Mouse (Mus musculus): ENCODE data around the gene Emb. TPM values are rescaled to one million over a fixed set of nuclear protein-coding genes. Genes with fewer than 3 reads are reported as not detected.
A peak's percentile ranks its signal among the peaks of the same experiment; 100 is the strongest.

Gene Emb
- polyA plus RNA-seq, 1 experiment, result not detected

- WGBS, result 78% methylated on average over 11 of the region's 11 CpGs
- TF ChIP-seq POLR2A (IDR thresholded peaks at IDR 0.05; ENCODE audit: insufficient read depth, low read depth, low read length), result no peak
- no peak for TF ChIP-seq CTCF (IDR thresholded peaks at IDR 0.05; ENCODE audit: insufficient read depth, low read depth, low read length)
- Histone ChIP-seq H3K27ac (ENCODE audit: insufficient read depth, low read depth, low read length) (no peak overlapping the region), H3K4me3 (ENCODE audit: insufficient read depth, low read depth, low read length) (no peak overlapping the region), H3K4me1 (ENCODE audit: control insufficient read depth, insufficient read depth, low read length) (peaks cover 2% of the 10 kb centered on the region; the same call in 1 of the 2 replicates)
Measured at GRCm38 (mm10) chr13:117217621-117218020, 9.3 kb downstream of the Emb start.

- peaks cover 2% of the 10 kb centered on the region; the same call in 1 of the 2 replicates for H3K4me1 ChIP-seq (ENCODE audit: control insufficient read depth, insufficient read depth, low read length)
- no peak for TF ChIP-seq POLR2A (IDR thresholded peaks at IDR 0.05; ENCODE audit: insufficient read depth, low read depth, low read length)
- TF ChIP-seq CTCF (IDR thresholded peaks at IDR 0.05; ENCODE audit: insufficient read depth, low read depth, low read length), result no peak
- 92% methylated on average over 2 of the region's 2 CpGs for WGBS
- no peak overlapping the region for H3K27ac ChIP-seq (ENCODE audit: insufficient read depth, low read depth, low read length)
- H3K4me3 ChIP-seq (ENCODE audit: insufficient read depth, low read depth, low read length), result no peak overlapping the region
Measured at GRCm38 (mm10) chr13:117218092-117218491, 9.8 kb downstream of the Emb start.

GRCm38 (mm10) chr13:117219871-117220500 lies 11.7 kb downstream of the Emb start:
- WGBS, result 26% methylated on average over 16 of the region's 16 CpGs
- no peak overlapping the region for H3K27ac ChIP-seq (ENCODE audit: insufficient read depth, low read depth, low read length)

GRCm38 (mm10) chr13:117220501-117221321 lies 12.4 kb downstream of the Emb start, which contains the start of gene Gm17509:
Gm17509 (minus strand) TSS chr13:117221075.
- WGBS, result under 1% methylated on average over 67 of the region's 67 CpGs

More at GRCm38 (mm10) chr13:117219871-117220500, 11.7 kb downstream of the Emb start:
- H3K4me3 ChIP-seq (ENCODE audit: insufficient read depth, low read depth, low read length), result peak overlapping the region; percentile 66
- TF ChIP-seq CTCF (IDR thresholded peaks at IDR 0.05; ENCODE audit: insufficient read depth, low read depth, low read length) (no peak), POLR2A (IDR thresholded peaks at IDR 0.05; ENCODE audit: insufficient read depth, low read depth, low read length) (no peak)
- peaks cover 2% of the 10 kb centered on the region; the same call in 1 of the 2 replicates for H3K4me1 ChIP-seq (ENCODE audit: control insufficient read depth, insufficient read depth, low read length)

GRCm38 (mm10) chr13:117223125-117223524 lies 14.8 kb downstream of the Emb start:
- no peak overlapping the region for H3K4me3 ChIP-seq (ENCODE audit: insufficient read depth, low read depth, low read length)
- no peak overlapping the region for H3K27ac ChIP-seq (ENCODE audit: insufficient read depth, low read depth, low read length)
- 73% methylated on average over 5 of the region's 5 CpGs for WGBS
- TF ChIP-seq POLR2A (IDR thresholded peaks at IDR 0.05; ENCODE audit: insufficient read depth, low read depth, low read length), result no peak
- no peak for TF ChIP-seq CTCF (IDR thresholded peaks at IDR 0.05; ENCODE audit: insufficient read depth, low read depth, low read length)
- H3K4me1 ChIP-seq (ENCODE audit: control insufficient read depth, insufficient read depth, low read length), result peaks cover 2% of the 10 kb centered on the region; the same call in 1 of the 2 replicates

More at GRCm38 (mm10) chr13:117220501-117221321, 12.4 kb downstream of the Emb start, which contains the start of gene Gm17509:
- no peak for TF ChIP-seq POLR2A (IDR thresholded peaks at IDR 0.05; ENCODE audit: insufficient read depth, low read depth, low read length)
- no peak for TF ChIP-seq CTCF (IDR thresholded peaks at IDR 0.05; ENCODE audit: insufficient read depth, low read depth, low read length)
- peaks cover 2% of the 10 kb centered on the region; the same call in 1 of the 2 replicates for H3K4me1 ChIP-seq (ENCODE audit: control insufficient read depth, insufficient read depth, low read length)
- H3K27ac ChIP-seq (ENCODE audit: insufficient read depth, low read depth, low read length), result no peak within 1 kb of the TSS
- H3K4me3 ChIP-seq (ENCODE audit: insufficient read depth, low read depth, low read length), result peak within 1 kb of the TSS; percentile 66

- Histone ChIP-seq H3K27ac (ENCODE audit: insufficient read depth, low read depth, low read length) (no peak overlapping the region), H3K4me3 (ENCODE audit: insufficient read depth, low read depth, low read length) (no peak overlapping the region), H3K4me1 (ENCODE audit: control insufficient read depth, insufficient read depth, low read length) (peaks cover 2% of the 10 kb centered on the region; the same call in 1 of the 2 replicates)
- 85% methylated on average over 2 of the region's 2 CpGs for WGBS
- no peak for TF ChIP-seq POLR2A (IDR thresholded peaks at IDR 0.05; ENCODE audit: insufficient read depth, low read depth, low read length)
- TF ChIP-seq CTCF (IDR thresholded peaks at IDR 0.05; ENCODE audit: insufficient read depth, low read depth, low read length), result no peak
Measured at GRCm38 (mm10) chr13:117224901-117225300, 16.6 kb downstream of the Emb start.

- no peak for TF ChIP-seq POLR2A (IDR thresholded peaks at IDR 0.05; ENCODE audit: insufficient read depth, low read depth, low read length)
- TF ChIP-seq CTCF (IDR thresholded peaks at IDR 0.05; ENCODE audit: insufficient read depth, low read depth, low read length), result no peak
- H3K4me3 ChIP-seq (ENCODE audit: insufficient read depth, low read depth, low read length), result no peak overlapping the region
- WGBS, result 79% methylated on average over 6 of the region's 6 CpGs
- H3K4me1 ChIP-seq (ENCODE audit: control insufficient read depth, insufficient read depth, low read length), result peaks cover 2% of the 10 kb centered on the region; the same call in 1 of the 2 replicates
- H3K27ac ChIP-seq (ENCODE audit: insufficient read depth, low read depth, low read length), result no peak overlapping the region
Measured at GRCm38 (mm10) chr13:117225561-117225960, 17.2 kb downstream of the Emb start.

- Histone ChIP-seq H3K27ac (ENCODE audit: insufficient read depth, low read depth, low read length) (no peak overlapping the region), H3K4me1 (ENCODE audit: control insufficient read depth, insufficient read depth, low read length) (no peaks in the 10 kb centered on the region), H3K4me3 (ENCODE audit: insufficient read depth, low read depth, low read length) (no peak overlapping the region)
- WGBS, result 68% methylated on average over 6 of the region's 6 CpGs
- no peak for TF ChIP-seq POLR2A (IDR thresholded peaks at IDR 0.05; ENCODE audit: insufficient read depth, low read depth, low read length)
Measured at GRCm38 (mm10) chr13:117230371-117231110, 22.2 kb downstream of the Emb start.

All from olfactory bulb, adult 2 months (tissue).